Mouse (Mus musculus) liver, embryonic 14.5 days (tissue): Measurements from ENCODE around the gene Psmd13.

Experiments used
- CTCF ChIP-seq: IDR thresholded peaks from 2 replicates; pipeline ENCODE4 v1.5.1; 2016; ENCODE audit warnings: antibody characterized with exemption, low read depth, control low read depth
- EP300 ChIP-seq: IDR thresholded peaks from 2 replicates; pipeline ENCODE4 v1.6.1; 2016; ENCODE audit warnings: antibody characterized with exemption, low read depth

GRCm38 (mm10) chr7:140942341-140942740 lies 60.6 kb downstream of the Psmd13 start:
- TF ChIP-seq CTCF (no peak), EP300 (no peak)
